Mouse (Mus musculus): ENCODE measurements around the gene Bcl2l15. TPM values are rescaled to one million over a fixed set of nuclear protein-coding genes. Genes with fewer than 3 reads are reported as not detected.
A peak's percentile ranks its signal among the peaks of the same experiment; 100 is the strongest.
"Not testable (repeated sequence)": the region's sequence is repeated elsewhere in the genome, so short reads cannot be mapped to it uniquely, and the experiment has no call there.

The Bcl2l15 gene
- under 1 TPM; 0.47 to 0.56 TPM for total RNA-seq (2021)
- long read RNA-seq, experiment 1 = 0 reads
- long read RNA-seq, experiment 2 = 0 reads

DNA sequence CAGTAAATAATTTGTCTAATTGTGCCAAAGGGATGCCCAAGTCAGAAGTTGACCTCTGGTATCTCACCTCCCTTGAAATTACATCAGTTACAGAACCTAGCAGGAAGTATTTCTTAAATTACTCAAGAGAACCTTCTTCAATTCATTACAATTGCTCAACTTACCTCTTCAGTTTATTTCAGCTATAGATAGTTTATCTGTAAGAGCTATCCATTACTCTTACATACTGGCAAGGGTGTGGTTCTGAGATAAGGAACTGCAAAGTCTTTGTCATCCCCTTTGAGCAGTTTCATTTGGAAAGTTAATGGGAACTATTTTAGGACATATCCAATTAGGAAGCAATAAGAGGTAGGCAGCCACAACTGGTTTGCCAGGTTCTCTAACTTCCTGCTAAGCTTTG, at the start of gene Bcl2l15:
TSS of gene Bcl2l15 (plus strand) at position 176 of the 400 bp plus-strand sequence.
- DNase-seq (ENCODE audit: low spot score in 2 of 2) = no peak

- DNase-seq (ENCODE audit: low spot score in 2 of 2) = no peak
These were observed 49.4 kb upstream of the Bcl2l15 start for GRCm38 (mm10) chr3:103782844-103783609.

- no peak for DNase-seq (ENCODE audit: low spot score in 2 of 2)
These were observed 45.2 kb upstream of the Bcl2l15 start for GRCm38 (mm10) chr3:103787225-103787624.

DNA sequence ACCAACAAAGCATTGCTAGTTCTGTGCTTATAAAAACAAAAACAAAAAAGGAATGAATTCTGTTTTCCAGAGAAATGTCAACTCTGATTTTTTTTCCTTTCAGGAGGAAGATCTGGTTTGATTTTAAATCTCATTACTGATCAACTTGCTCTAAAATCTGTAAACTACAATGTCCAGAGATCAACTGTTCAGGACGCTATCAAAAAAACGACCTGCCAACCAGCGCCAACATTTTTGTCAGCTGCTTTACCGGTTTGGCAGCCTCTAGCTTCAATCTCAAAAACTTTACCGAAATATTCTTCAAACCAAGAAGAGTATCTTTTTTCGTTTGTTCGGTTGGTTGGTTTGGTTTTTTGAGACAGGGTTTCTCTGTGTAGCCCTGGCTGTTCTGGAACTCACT, 43.3 kb upstream of the Bcl2l15 start:
- no peak for DNase-seq (ENCODE audit: low spot score in 2 of 2)

DNA sequence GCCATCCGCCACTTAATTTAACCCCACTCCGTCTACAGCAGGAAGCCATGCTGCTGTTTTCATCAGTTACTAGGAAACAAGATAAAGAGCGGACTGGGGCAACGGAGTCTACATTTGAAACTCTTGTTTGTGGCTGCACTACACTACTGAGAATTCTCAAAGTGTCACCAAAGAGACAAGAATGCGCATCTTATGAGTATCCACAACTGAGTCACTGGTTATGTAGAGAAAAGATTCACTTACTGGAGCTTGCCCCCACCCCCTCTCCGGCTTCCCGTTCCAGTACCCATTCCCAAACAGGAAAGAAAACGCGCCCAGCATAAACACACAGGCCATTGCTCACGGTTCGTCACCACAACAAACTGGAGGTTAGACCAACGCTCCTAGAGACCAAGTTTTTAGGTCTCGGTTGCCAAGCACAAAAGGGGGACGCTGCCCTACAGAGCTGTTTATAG, 42.5 kb upstream of the Bcl2l15 start:
- DNase-seq (ENCODE audit: low spot score in 2 of 2) = peak in 1 of 2 experiments; percentile 31

DNA sequence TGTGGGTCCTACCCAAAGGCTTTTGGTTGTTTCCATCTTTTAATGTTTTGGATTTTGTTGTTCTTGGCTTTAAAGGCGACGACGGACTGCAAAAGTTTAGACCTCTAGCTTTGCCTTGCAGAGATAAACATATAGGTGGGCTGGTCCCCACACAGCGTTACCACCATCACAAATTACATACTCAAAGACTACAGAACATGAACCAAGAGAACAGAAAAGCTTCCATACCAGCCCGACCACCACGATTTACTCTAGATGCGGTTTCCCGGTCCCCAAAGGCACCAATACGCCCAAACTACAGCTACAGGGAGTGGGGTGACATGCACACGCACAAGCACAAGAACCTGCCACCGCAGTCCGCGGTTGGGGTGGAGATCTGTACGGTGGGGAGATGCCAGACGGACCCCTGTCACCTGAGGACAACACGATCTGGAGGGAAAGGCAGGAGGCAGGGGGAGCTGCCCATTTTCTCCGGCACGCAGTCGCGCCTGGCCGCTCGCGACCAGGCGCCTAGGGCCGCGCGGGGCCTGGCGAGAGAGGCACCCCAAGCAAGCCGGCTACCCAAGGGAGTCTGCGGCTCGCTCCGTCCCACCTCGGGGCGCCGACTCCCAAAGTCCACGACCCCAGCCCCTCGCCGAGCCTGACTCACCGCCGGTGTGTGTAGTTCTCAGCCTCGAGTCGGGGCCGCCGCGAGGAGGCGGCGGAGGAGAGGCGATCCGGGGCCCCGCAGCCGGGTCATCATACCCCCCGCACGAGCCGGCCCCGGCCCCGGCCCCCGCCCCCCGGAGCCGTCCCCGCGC, 41.9 kb upstream of the Bcl2l15 start:
- DNase-seq (ENCODE audit: low spot score in 2 of 2) = peak; percentile 25 to 31

GRCm38 (mm10) chr3:103791230-103792110, 40.9 kb upstream of the Bcl2l15 start, which contains the start of gene Hipk1:
Hipk1 (minus strand) TSS chr3:103791563.
- peak; percentile 93 to 96 for DNase-seq (ENCODE audit: low spot score in 2 of 2)

DNA sequence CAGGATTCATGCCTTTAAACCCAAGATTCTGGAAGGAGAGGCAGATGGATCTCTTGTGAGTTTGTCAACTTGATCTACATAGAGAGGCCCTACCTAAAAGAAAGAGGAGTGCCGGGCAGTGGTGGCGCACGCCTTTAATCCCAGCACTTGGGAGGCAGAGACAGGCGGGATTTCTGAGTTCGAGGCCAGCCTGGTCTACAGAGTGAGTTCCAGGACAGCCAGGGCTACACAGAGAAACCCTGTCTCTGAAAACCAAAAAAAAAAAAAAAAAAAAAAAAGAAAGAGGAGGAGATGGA, 40.3 kb upstream of the Bcl2l15 start:
- DNase-seq (ENCODE audit: low spot score in 2 of 2) = not testable (repeated sequence)

DNA sequence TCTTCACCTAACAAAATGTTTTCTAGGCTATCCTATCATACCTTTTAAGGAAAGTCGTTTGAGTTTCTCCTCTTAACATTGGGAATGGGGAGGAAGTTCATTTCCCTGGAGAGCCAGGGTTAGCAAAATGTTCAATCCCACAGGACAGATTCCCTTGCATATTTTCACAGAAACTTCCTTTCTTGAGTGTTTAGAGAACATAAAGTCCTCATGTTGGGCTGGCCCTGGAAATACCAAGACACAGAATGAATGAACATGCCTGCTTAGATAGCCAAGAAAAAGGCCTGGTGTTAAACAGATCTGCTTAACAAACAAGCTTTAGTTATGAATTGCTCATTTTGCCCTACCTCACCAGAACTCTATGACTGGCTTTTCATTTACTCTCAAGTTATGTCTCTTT, 39.8 kb upstream of the Bcl2l15 start:
- DNase-seq (ENCODE audit: low spot score in 2 of 2) = no peak

- no peak for DNase-seq (ENCODE audit: low spot score in 2 of 2)
These were observed 36.0 kb upstream of the Bcl2l15 start for GRCm38 (mm10) chr3:103796389-103796788.

DNA sequence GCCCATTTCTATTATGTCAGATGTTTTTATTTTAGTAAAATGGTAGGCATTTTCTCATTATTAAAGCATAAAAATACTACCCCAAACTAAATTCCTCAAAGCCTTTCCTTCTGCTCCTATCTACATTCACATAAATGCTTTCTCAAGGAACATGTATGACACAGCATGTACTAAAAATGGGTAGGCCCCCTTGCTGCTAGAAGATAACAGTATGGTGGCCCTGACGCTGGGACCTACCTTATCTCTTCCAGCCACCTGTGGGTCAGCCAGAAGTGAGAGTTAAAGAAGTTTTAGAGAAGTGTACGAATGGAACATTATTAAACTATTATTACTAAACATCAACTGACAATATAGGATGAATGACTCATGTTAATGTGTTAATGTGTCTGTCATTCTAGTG, 32.9 kb upstream of the Bcl2l15 start:
- DNase-seq (ENCODE audit: low spot score in 2 of 2) = no peak

DNA sequence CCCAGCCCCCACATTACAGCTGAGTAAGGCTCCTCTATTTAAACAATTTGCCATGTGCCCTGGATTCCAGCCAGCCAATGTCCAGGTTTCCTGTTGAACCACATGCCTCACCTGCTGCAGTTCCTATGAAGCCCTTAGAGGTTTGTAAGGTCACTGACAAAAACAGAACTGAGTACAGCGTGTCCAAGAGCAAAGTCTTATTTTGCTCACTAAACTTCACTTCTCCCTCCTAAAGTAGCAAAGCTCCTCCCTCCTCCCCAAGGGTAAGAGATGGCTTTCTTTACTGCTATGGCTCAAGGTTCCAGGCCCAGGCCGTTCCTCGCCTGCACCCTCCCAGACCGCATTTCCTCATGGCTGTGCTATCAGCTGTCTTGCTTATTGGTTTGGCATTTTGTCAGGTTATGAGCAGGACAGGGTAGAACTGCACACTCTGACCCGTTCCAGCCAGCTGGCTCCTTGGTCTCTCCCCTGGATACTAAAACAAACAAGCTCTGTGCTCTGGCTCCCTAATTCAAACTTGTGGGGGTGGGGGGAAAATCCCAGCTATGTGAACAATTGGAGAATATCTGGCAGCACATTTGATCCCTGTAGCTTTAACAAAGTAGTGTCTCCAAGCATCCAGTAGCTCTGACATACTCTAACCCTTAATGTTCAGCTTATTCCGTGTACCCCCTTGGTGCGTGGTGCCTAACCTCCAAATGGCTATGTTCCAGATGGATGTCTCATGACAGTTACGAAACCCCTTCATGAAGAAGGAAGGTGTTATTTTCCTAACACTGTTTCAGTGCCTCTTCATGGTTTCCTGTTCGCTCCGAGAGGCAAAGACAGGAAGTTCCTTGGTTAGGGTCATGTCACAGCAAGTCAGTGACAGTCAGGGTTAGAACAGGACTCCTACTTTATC, 30.5 kb upstream of the Bcl2l15 start:
- peak; percentile 41 to 47 for DNase-seq (ENCODE audit: low spot score in 2 of 2)

GRCm38 (mm10) chr3:103802861-103803260, 29.5 kb upstream of the Bcl2l15 start:
- DNase-seq (ENCODE audit: low spot score in 2 of 2) = no peak

DNA sequence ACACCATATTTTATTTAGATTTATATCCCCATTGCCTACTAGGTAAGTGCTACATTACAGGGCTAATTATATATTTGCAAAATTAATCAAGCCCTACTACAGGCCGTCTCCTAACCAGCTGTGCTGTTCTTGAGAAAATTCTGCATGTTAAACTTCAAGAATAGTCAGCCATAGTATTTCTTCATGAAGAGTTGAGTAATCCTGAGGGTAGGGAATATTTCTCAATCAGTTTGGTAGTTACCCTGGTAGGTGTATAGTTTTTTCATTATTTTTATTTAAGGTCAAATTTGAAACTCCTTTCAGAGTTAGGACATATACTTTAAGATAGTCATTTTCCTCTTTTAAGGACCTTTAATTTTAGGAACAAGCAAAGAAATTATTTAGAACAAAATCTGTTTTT, 26.7 kb upstream of the Bcl2l15 start:
- no peak for DNase-seq (ENCODE audit: low spot score in 2 of 2)

- DNase-seq (ENCODE audit: low spot score in 2 of 2) = peak; percentile 86 to 91
These were observed 23.3 kb upstream of the Bcl2l15 start, which contains the start of the genes Dclre1b, Ap4b1 and Gm43064 for GRCm38 (mm10) chr3:103808891-103809798. Dclre1b (minus strand) TSS chr3:103809444. Ap4b1 (plus strand) TSS chr3:103809520. Gm43064 (plus strand) TSS chr3:103809573.

DNA sequence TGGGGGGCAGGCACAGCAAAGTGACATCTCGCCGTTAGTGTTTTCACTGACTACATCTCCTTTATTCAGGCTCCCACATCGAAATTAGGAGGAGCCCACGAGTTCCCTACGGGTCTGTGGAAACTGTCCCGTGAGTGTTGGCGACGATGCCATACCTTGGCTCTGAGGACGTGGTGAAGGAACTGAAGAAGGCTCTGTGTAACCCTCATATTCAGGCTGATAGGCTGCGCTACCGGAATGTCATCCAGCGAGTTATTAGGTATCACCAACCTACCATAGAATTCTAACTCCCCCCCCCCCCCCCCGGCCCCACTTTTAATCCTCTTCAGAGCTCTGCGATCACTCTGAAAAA, 22.6 kb upstream of the Bcl2l15 start:
- no peak for DNase-seq (ENCODE audit: low spot score in 2 of 2)

- DNase-seq (ENCODE audit: low spot score in 2 of 2) = no peak
These were observed 21.4 kb upstream of the Bcl2l15 start for GRCm38 (mm10) chr3:103810967-103811366.

DNA sequence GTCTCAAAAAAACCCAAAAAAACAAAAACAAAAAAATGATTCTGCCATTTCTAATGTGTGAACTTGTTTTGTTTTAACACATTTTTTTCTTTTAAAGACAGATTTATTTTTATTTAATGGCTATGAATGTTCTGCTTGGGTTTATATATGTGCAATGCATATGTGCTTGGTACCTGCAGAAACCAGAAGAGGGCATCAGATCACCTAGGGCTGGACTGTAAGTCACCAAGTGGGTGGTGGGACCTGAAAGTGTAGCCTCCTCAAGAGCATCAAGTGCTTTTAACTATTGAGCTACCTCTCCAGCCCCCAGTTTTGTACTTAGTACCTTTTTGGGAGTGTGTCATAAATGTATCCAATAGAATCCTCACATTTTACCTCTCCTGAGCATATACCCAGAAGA, 4.9 kb upstream of the Bcl2l15 start:
- DNase-seq (ENCODE audit: low spot score in 2 of 2) = no peak

DNA sequence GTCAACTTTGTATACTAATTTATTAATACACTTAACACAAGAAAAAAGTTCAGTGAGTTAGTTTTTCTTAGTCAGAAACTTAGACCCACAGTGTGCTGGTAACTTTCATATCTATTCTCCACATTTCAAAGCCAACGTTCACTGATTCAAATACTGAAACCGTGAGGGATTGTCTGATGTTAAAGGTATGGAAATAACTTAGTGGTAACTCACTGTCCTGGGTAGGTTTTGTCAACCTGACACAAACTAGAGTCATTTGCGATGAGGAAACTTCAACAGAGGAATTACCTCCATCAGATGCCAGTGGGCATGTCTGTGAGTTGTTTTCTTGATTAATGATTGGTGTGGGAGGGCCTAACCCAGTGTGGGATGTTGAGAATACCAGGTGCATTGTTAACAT, 3.4 kb upstream of the Bcl2l15 start:
- no peak for DNase-seq (ENCODE audit: low spot score in 2 of 2)

Data from left cerebral cortex, adult 18-20 months (tissue).